Mouse (Mus musculus) MEL (cell line): ENCODE results near the gene Rpa2. TPM values are rescaled to one million over a fixed set of nuclear protein-coding genes. Genes with fewer than 3 reads are reported as not detected.

Source experiments
- DNase-seq: peaks from one replicate; pipeline ENCODE4 v3.0.0; 2011; ENCODE audit warnings: low read depth, low spot score
- H3K27ac ChIP-seq: 2 replicates; pipeline ENCODE4 v1.5.1; 2012; ENCODE audit warnings: low read depth, mild to moderate bottlenecking, control low read depth, low read length, moderate library complexity; ENCODE audit not compliant: control insufficient read depth
- H3K27me3 ChIP-seq, 2 experiments: fragments of 150-350 bp in 1 of 2; sonication (generic) in 1 of 2; 2 replicates each; pipeline ENCODE4 v1.6.1; 2012; ENCODE audit warnings: low read length in 2 of 2, mild to moderate bottlenecking in 2 of 2, improper control_type of control experiment in 1 of 2, moderate library complexity in 1 of 2; ENCODE audit not compliant: insufficient read depth in 2 of 2, control insufficient read depth in 1 of 2
- H3K36me3 ChIP-seq, 2 experiments: 2 replicates each; pipeline ENCODE4 v1.6.1; 2012 to 2014; ENCODE audit warnings: low read length in 2 of 2, improper control_type of control experiment in 1 of 2, inconsistent platforms in 1 of 2, mild to moderate bottlenecking in 1 of 2; ENCODE audit not compliant: insufficient read depth in 2 of 2, control insufficient read depth in 1 of 2
- H3K4me1 ChIP-seq, 2 experiments: fragments of 150-350 bp in 1 of 2; sonication (generic) in 1 of 2; 2 replicates each; pipeline ENCODE4 v1.6.1; 2012; ENCODE audit warnings: low read length in 2 of 2, improper control_type of control experiment in 1 of 2, mild to moderate bottlenecking in 1 of 2; ENCODE audit not compliant: insufficient read depth in 2 of 2, control insufficient read depth in 1 of 2
- H3K4me3 ChIP-seq, 2 experiments: fragments of 150-350 bp in 1 of 2; sonication (generic) in 1 of 2; 2 replicates each; pipeline ENCODE4 v1.5.1; 2012; ENCODE audit warnings: low read depth in 2 of 2, low read length in 2 of 2, mild to moderate bottlenecking in 2 of 2, moderate library complexity in 2 of 2, control low read depth in 1 of 2, improper control_type of control experiment in 1 of 2; ENCODE audit not compliant: control insufficient read depth in 1 of 2, insufficient read depth in 1 of 2
- H3K79me2 ChIP-seq: 2 replicates; pipeline ENCODE4 v1.6.1; 2012; ENCODE audit warnings: mild to moderate bottlenecking, low read length, moderate library complexity; ENCODE audit not compliant: control insufficient read depth, poor library complexity, insufficient read depth
- H3K9ac ChIP-seq: 2 replicates; pipeline ENCODE4 v1.6.1; 2012; ENCODE audit warnings: low read depth, mild to moderate bottlenecking, control low read depth, low read length, moderate library complexity; ENCODE audit not compliant: control insufficient read depth, poor library complexity, severe bottlenecking
- H3K9me3 ChIP-seq: fragments of 150-350 bp; sonication (generic); replicated peaks from 2 replicates; pipeline ENCODE4 v1.6.1; 2012; ENCODE audit warnings: mild to moderate bottlenecking, low read length, improper control_type of control experiment, moderate library complexity; ENCODE audit not compliant: insufficient read depth
- CHD1 ChIP-seq: IDR thresholded peaks from 2 replicates; pipeline ENCODE4 v1.6.1; 2012; ENCODE audit warnings: low read depth, mild to moderate bottlenecking, inconsistent platforms, low read length, improper control_type of control experiment
- CHD2 ChIP-seq: IDR thresholded peaks from 2 replicates; pipeline ENCODE4 v1.6.1; 2011; ENCODE audit warnings: low read length, improper control_type of control experiment
- CTCF ChIP-seq, 3 experiments: IDR thresholded peaks in 2 of 3; conservative IDR thresholded peaks in 1 of 3; 2 replicates each; pipeline ENCODE4 v1.5.1; 2011 to 2012; ENCODE audit warnings: low read length in 3 of 3, low read depth in 2 of 3, mild to moderate bottlenecking in 2 of 3, improper control_type of control experiment in 1 of 3, inconsistent platforms in 1 of 3, mixed read lengths in 1 of 3, moderate library complexity in 1 of 3; ENCODE audit not compliant: control insufficient read depth in 1 of 3, insufficient read depth in 1 of 3, poor library complexity in 1 of 3, severe bottlenecking in 1 of 3
- E2F4 ChIP-seq: IDR thresholded peaks from 2 replicates; pipeline ENCODE4 v1.6.1; 2011; ENCODE audit warnings: low read depth, low read length, improper control_type of control experiment, borderline replicate concordance
- ELF1 ChIP-seq: IDR thresholded peaks from 2 replicates; pipeline ENCODE4 v1.6.1; 2014; ENCODE audit warnings: low read depth, mild to moderate bottlenecking, inconsistent platforms, low read length, improper control_type of control experiment, moderate library complexity
- EP300 ChIP-seq, 2 experiments: IDR thresholded peaks; 2 replicates each; pipeline ENCODE4 v1.6.1; 2011; ENCODE audit warnings: improper control_type of control experiment in 2 of 2, low read length in 2 of 2, low read depth in 1 of 2, mild to moderate bottlenecking in 1 of 2
- ETS1 ChIP-seq: IDR thresholded peaks from 2 replicates; pipeline ENCODE4 v1.6.1; 2012; ENCODE audit warnings: low read depth, mild to moderate bottlenecking, inconsistent platforms, low read length, improper control_type of control experiment, moderate library complexity
- GABPA ChIP-seq: IDR thresholded peaks from 2 replicates; pipeline ENCODE4 v1.6.1; 2012; ENCODE audit warnings: low read depth, mild to moderate bottlenecking, inconsistent platforms, low read length, improper control_type of control experiment, moderate library complexity
- GATA1 ChIP-seq: IDR thresholded peaks from 2 replicates; pipeline ENCODE4 v1.6.1; 2011; ENCODE audit warnings: low read depth, low read length, improper control_type of control experiment
- HCFC1 ChIP-seq: IDR thresholded peaks from 2 replicates; pipeline ENCODE4 v1.6.1; 2012; ENCODE audit warnings: low read depth, mild to moderate bottlenecking, inconsistent platforms, low read length, improper control_type of control experiment, moderate library complexity
- JUND ChIP-seq: IDR thresholded peaks from 2 replicates; pipeline ENCODE4 v1.6.1; 2011; ENCODE audit warnings: low read depth, mild to moderate bottlenecking, improper control_type of control experiment, low read length
- KAT2A ChIP-seq: conservative IDR thresholded peaks from 2 replicates; pipeline ENCODE4 v1.6.1; 2012; ENCODE audit warnings: low read depth, low read length, improper control_type of control experiment, inconsistent platforms
- MAFK ChIP-seq: IDR thresholded peaks from 2 replicates; pipeline ENCODE4 v1.6.1; 2011; ENCODE audit warnings: low read depth, mild to moderate bottlenecking, low read length, improper control_type of control experiment, borderline replicate concordance
- MAX ChIP-seq: IDR thresholded peaks from 2 replicates; pipeline ENCODE4 v1.6.1; 2011; ENCODE audit warnings: low read length, improper control_type of control experiment
- MAZ ChIP-seq: IDR thresholded peaks from 2 replicates; pipeline ENCODE4 v1.6.1; 2012; ENCODE audit warnings: low read depth, mild to moderate bottlenecking, inconsistent platforms, low read length, improper control_type of control experiment
- MXI1 ChIP-seq: IDR thresholded peaks from 2 replicates; pipeline ENCODE4 v1.6.1; 2011; ENCODE audit warnings: mild to moderate bottlenecking, low read depth, low read length, improper control_type of control experiment
- MYB ChIP-seq: IDR thresholded peaks from 2 replicates; pipeline ENCODE4 v1.6.1; 2011; ENCODE audit warnings: mild to moderate bottlenecking, low read depth, low read length, improper control_type of control experiment
- MYC ChIP-seq: IDR thresholded peaks from 2 replicates; pipeline ENCODE4 v1.6.1; 2011; ENCODE audit warnings: low read depth, mild to moderate bottlenecking, low read length, improper control_type of control experiment, moderate library complexity
- NELFE ChIP-seq: IDR thresholded peaks from 2 replicates; pipeline ENCODE4 v1.6.1; 2011; ENCODE audit warnings: low read depth, low read length, improper control_type of control experiment
- POLR2A ChIP-seq, 2 experiments: IDR thresholded peaks; 2 replicates each; pipeline ENCODE4 v1.6.1; 2011 to 2012; ENCODE audit warnings: low read length in 2 of 2, mild to moderate bottlenecking in 2 of 2, control low read depth in 1 of 2, improper control_type of control experiment in 1 of 2, low read depth in 1 of 2, moderate library complexity in 1 of 2; ENCODE audit not compliant: control insufficient read depth in 1 of 2, insufficient read depth in 1 of 2, poor library complexity in 1 of 2
- POLR2AphosphoS2 ChIP-seq: IDR thresholded peaks from 2 replicates; pipeline ENCODE4 v1.6.1; 2011; ENCODE audit warnings: low read length, improper control_type of control experiment
- POLR2AphosphoS5 ChIP-seq: IDR thresholded peaks from 2 replicates; pipeline ENCODE4 v1.6.1; 2012; ENCODE audit warnings: low read depth, borderline replicate concordance, mild to moderate bottlenecking, inconsistent platforms, low read length, moderate library complexity, mixed read lengths
- SIN3A ChIP-seq: IDR thresholded peaks from 2 replicates; pipeline ENCODE4 v1.6.1; 2012; ENCODE audit warnings: low read length, improper control_type of control experiment, inconsistent platforms
- SMC3 ChIP-seq: IDR thresholded peaks from 2 replicates; pipeline ENCODE4 v1.6.1; 2011; ENCODE audit warnings: low read depth, low read length, improper control_type of control experiment
- USF2 ChIP-seq, 2 experiments: IDR thresholded peaks; 2 replicates each; pipeline ENCODE4 v1.6.1; 2011 to 2012; ENCODE audit warnings: improper control_type of control experiment in 2 of 2, low read length in 2 of 2, borderline replicate concordance in 1 of 2, inconsistent platforms in 1 of 2, low read depth in 1 of 2, mild to moderate bottlenecking in 1 of 2; ENCODE audit not compliant: insufficient read depth in 1 of 2
- ZMIZ1 ChIP-seq: IDR thresholded peaks from 2 replicates; pipeline ENCODE4 v1.6.1; 2012; ENCODE audit warnings: low read depth, mild to moderate bottlenecking, inconsistent platforms, low read length, improper control_type of control experiment, moderate library complexity
- ZNF384 ChIP-seq: IDR thresholded peaks from 2 replicates; pipeline ENCODE4 v1.6.1; 2012; ENCODE audit warnings: low read depth, mild to moderate bottlenecking, inconsistent platforms, low read length, improper control_type of control experiment
- polyA plus RNA-seq, 2 experiments: library from polyadenylated mRNA; stranded (reverse) in 1 of 2; unstranded in 1 of 2; fragments of >175 nt in 1 of 2; fragments of >200 nt in 1 of 2; gene quantifications; 2 replicates each; pipeline versions ENCODE4 v1.2.1 to v1.2.4; 2012; ENCODE audit warnings: low replicate concordance in 2 of 2, low read depth in 1 of 2; ENCODE audit not compliant: insufficient read length in 2 of 2, insufficient read depth in 1 of 2, missing spikeins in 1 of 2
- total RNA-seq: library from RNA; depleted of rRNA; stranded (reverse); fragments of 300-350 nt; gene quantifications from 2 replicates; pipeline ENCODE4 v1.2.3, GENCODE M21; 2012

The Rpa2 gene
- total and polyA plus RNA-seq, 3 experiments, result 103 to 119 TPM; not detected in 1

- no peaks in the 10 kb centered on the region for H3K9me3 ChIP-seq
- no peak overlapping the region for H3K27ac ChIP-seq
- no peak overlapping the region for H3K4me3 ChIP-seq
- TF ChIP-seq SMC3 (no peak), CTCF (IDR thresholded peaks at IDR 0.05 in 2 of 3, conservative IDR thresholded peaks at IDR 0.05 in 1 of 3; ENCODE audit: control insufficient read depth in 1 of 3, insufficient read depth in 1 of 3, low read depth in 2 of 3, low read length in 3 of 3, poor library complexity in 1 of 3, severe bottlenecking in 1 of 3) (no peak), MAX (no peak), E2F4 (no peak), MAZ (no peak), HCFC1 (no peak), CHD1 (no peak), USF2 (IDR thresholded peaks at IDR 0.05; ENCODE audit: borderline replicate concordance in 1 of 2, insufficient read depth in 1 of 2, low read depth in 1 of 2, low read length in 2 of 2) (no peak), ZMIZ1 (no peak), POLR2A (IDR thresholded peaks at IDR 0.05; ENCODE audit: control insufficient read depth in 1 of 2, insufficient read depth in 1 of 2, low read depth in 1 of 2, low read length in 2 of 2, poor library complexity in 1 of 2) (no peak), ETS1 (no peak), EP300 (IDR thresholded peaks at IDR 0.05; ENCODE audit: low read depth in 1 of 2, low read length in 2 of 2) (no peak), MAFK (no peak), GATA1 (no peak), MYC (no peak), ZNF384 (no peak), KAT2A (no peak), POLR2AphosphoS2 (no peak), MYB (no peak), MXI1 (no peak)
- TF ChIP-seq, all 39 proteins: peak for 0
- Histone ChIP-seq H3K4me1 (peaks cover 0 to 4% of the 10 kb centered on the region in 2 experiments; a peak in 3 of 4 replicates), H3K36me3 (peaks cover 0 to under 1% of the 10 kb centered on the region in 2 experiments; a peak in 2 of 4 replicates), H3K9ac (no peak overlapping the region), H3K27me3 (peaks cover 15 to 16% of the 10 kb centered on the region in 2 experiments), H3K79me2 (no peaks in the 10 kb centered on the region)
- DNase-seq, result no peak
Measured at GRCm38 (mm10) chr4:132752992-132753391, 15.1 kb upstream of the Rpa2 start.

GRCm38 (mm10) chr4:132756974-132757373, 11.2 kb upstream of the Rpa2 start, which contains the start of gene Smpdl3b:
TSS of gene Smpdl3b (minus strand) at chr4:132757252.
- H3K4me3 ChIP-seq, result peak within 1 kb of the TSS; percentile 73 to 78
- no peak within 1 kb of the TSS for H3K27ac ChIP-seq
- H3K79me2 ChIP-seq, result no peaks in the 10 kb centered on the region
- no peaks in the 10 kb centered on the region; a peak in 1 of 4 replicates for H3K36me3 ChIP-seq
- peaks cover 17% of the 10 kb centered on the region in 2 experiments for H3K27me3 ChIP-seq
- H3K9ac ChIP-seq, result peak within 1 kb of the TSS; percentile 63
- TF ChIP-seq NELFE, result no peak
- no peak for TF ChIP-seq KAT2A
- no peak for TF ChIP-seq JUND
- no peak for TF ChIP-seq CHD2
- TF ChIP-seq ELF1, result no peak
- TF ChIP-seq MAZ, result no peak
- TF ChIP-seq GABPA, result no peak
- TF ChIP-seq CTCF (IDR thresholded peaks at IDR 0.05 in 2 of 3, conservative IDR thresholded peaks at IDR 0.05 in 1 of 3; ENCODE audit: control insufficient read depth in 1 of 3, insufficient read depth in 1 of 3, low read depth in 2 of 3, low read length in 3 of 3, poor library complexity in 1 of 3, severe bottlenecking in 1 of 3), result peak; percentile 17 to 20 (median 19); a peak in 3 of 6 replicates
- TF ChIP-seq HCFC1, result no peak
- TF ChIP-seq SMC3, result 0 out of 2 replicates have a peak, but pooled peaks have one; percentile 12
- no peak for TF ChIP-seq POLR2AphosphoS5
- TF ChIP-seq SIN3A, result no peak
- peaks cover 0 to 7% of the 10 kb centered on the region in 2 experiments; a peak in 3 of 4 replicates for H3K4me1 ChIP-seq
- DNase-seq, result peak; percentile 58
- no peaks in the 10 kb centered on the region for H3K9me3 ChIP-seq
